Mouse (Mus musculus) forebrain, embryonic 15.5 days (tissue): Measurements from ENCODE around the gene Cct6b. TPM values are rescaled to one million over a fixed set of nuclear protein-coding genes. Genes with fewer than 3 reads are reported as not detected.

Source experiments
- ATAC-seq: fragments of 200-750 bp; cut with Nextera tagmentation; replicated peaks from 2 replicates; pipeline ENCODE4 v1.8.0; 2017; ENCODE audit warnings: mild to moderate bottlenecking, moderate TSS enrichment, moderate library complexity
- H3K27ac ChIP-seq: fragments of 300-500 bp; sonication (generic); replicated peaks from 2 replicates; pipeline ENCODE4 v1.5.1; 2015; ENCODE audit warnings: mild to moderate bottlenecking, inconsistent platforms
- H3K27me3 ChIP-seq: fragments of 300-500 bp; sonication (generic); 2 replicates; pipeline ENCODE4 v1.6.1; 2015; ENCODE audit warnings: inconsistent platforms
- H3K36me3 ChIP-seq: fragments of 300-500 bp; sonication (generic); 2 replicates; pipeline ENCODE4 v1.6.1; 2015; ENCODE audit warnings: mild to moderate bottlenecking, inconsistent platforms
- H3K4me1 ChIP-seq: fragments of 300-500 bp; sonication (generic); 2 replicates; pipeline ENCODE4 v1.6.1; 2015; ENCODE audit warnings: inconsistent platforms
- H3K4me2 ChIP-seq: fragments of 300-500 bp; sonication (generic); replicated peaks from 2 replicates; pipeline ENCODE4 v1.6.1; 2015; ENCODE audit warnings: mild to moderate bottlenecking, inconsistent platforms
- H3K4me3 ChIP-seq: fragments of 300-500 bp; sonication (generic); 2 replicates; pipeline ENCODE4 v1.5.1; 2015; ENCODE audit warnings: mild to moderate bottlenecking, inconsistent platforms
- H3K9ac ChIP-seq: fragments of 300-500 bp; sonication (generic); replicated peaks from 2 replicates; pipeline ENCODE4 v1.6.1; 2015; ENCODE audit warnings: mild to moderate bottlenecking, inconsistent platforms
- H3K9me3 ChIP-seq: fragments of 300-500 bp; sonication (generic); 2 replicates; pipeline ENCODE4 v1.6.1; 2016; ENCODE audit warnings: inconsistent platforms
- WGBS: fragments of 180-500 bp; shearing (Covaris S2); methylation state at CpG from one replicate; pipeline ENCODE4 v1.1.7; 2015; ENCODE audit warnings: mixed read lengths; 5-methylcytosine and 5-hydroxymethylcytosine counted together
- polyA plus RNA-seq: library from polyadenylated mRNA; unstranded; fragments of >200 nt; fragmentation: Nextera tagmentation; extraction: Ambion mirVana; gene quantifications from 2 replicates; pipeline ENCODE4 v1.2.1, GENCODE M21; 2015

Cct6b gene
- polyA plus RNA-seq, 1 experiment from 2014 or later = 0.28 TPM

DNA sequence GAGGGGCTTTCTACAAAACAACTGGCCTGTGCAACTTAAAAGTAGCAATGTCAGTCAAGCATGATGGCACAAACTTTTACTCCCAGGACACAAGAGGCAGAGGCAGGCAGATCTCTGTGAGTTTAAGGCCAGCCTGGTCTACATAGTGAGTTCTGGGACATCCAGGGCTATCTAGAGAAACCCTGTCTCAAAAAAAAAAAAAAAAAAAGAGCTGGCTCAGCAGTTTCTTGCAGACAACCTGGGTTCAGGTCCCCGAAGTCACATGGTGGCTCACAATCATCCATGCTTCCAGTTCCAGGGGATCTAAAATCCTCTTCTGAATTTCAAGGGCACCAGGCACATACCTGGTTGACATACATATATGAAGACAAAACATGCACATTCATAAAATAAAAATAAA is 8.2 kb downstream of the Cct6b start:
- no peaks in the 10 kb centered on the region for H3K9me3 ChIP-seq
- no peak for ATAC-seq
- H3K27ac ChIP-seq = no peak overlapping the region
- no peaks in the 10 kb centered on the region for H3K36me3 ChIP-seq
- no peaks in the 10 kb centered on the region for H3K27me3 ChIP-seq
- 90% methylated on average over 1 of the region's 1 CpGs for WGBS
- H3K9ac ChIP-seq = no peak overlapping the region
- no peak overlapping the region for H3K4me3 ChIP-seq
- H3K4me2 ChIP-seq = no peak overlapping the region
- no peaks in the 10 kb centered on the region for H3K4me1 ChIP-seq

DNA sequence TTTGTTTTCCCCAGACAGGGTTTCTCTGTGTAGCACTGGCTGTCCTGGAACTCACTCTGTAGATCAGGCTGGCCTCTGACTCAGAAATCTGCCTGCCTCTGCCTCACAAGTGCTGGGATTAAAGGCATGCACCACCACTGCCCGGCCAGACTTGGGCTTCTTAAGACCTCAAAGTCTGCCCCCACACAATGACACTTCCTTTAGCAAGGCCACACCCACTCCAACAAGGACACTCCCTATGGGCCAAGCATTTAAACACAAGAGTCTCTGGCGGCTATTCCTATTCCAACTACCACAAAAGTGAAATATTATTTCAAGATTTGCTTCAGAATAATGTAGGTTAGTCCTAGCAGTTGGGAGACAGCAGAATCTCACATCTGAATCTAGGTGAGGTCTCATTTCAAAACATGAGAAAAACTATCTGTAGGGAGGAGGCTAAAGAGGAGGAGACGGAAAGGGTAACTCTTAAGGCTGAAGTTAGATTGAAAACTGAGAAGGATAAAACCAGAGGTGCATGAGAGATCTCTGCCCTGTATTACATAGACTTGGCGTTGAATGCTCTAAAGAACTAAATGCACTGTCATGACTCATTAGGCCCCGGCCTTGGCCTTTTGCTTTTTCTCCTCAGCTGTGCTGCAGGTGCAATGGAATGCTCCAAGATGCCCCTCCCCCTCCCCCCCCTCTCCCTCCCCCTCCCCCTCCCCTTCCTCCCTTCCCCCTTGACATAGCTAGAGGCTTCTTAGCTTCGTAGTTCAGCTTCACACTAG is 11.6 kb downstream of the Cct6b start:
- no peak for ATAC-seq
- H3K4me3 ChIP-seq = no peak overlapping the region
- no peak overlapping the region for H3K9ac ChIP-seq
- 69% methylated on average over 6 of the region's 6 CpGs for WGBS
- no peaks in the 10 kb centered on the region for H3K27me3 ChIP-seq
- H3K9me3 ChIP-seq = no peaks in the 10 kb centered on the region
- no peak overlapping the region for H3K4me2 ChIP-seq
- no peak overlapping the region for H3K27ac ChIP-seq
- H3K4me1 ChIP-seq = no peaks in the 10 kb centered on the region
- no peaks in the 10 kb centered on the region for H3K36me3 ChIP-seq

DNA sequence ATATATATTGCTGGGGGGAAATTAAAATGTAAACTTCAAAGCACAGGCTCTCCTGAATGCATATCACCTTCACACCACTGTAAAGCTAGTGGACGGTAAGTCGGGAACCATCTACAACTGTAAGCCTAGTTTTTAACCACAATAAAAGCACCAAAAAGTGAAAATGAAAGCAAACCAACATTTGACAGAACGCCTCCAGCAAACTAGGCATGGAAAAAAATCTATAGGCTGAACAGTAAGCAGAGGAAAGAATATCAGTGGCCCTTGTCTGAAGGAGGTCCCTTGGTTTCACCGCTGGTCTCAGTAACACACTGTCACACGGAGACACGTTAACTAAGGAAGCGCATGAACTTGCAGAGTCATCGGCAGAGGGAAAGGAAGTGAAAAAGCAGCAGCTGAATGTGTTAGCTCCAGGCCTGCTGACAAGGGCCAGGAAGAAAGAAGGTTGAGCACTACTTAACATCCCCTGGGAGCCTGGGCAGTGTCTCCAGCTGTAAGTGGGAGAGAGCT is 17.2 kb downstream of the Cct6b start:
- Histone ChIP-seq H3K4me3 (no peak overlapping the region), H3K9ac (no peak overlapping the region), H3K27ac (no peak overlapping the region), H3K4me2 (no peak overlapping the region), H3K27me3 (no peaks in the 10 kb centered on the region), H3K9me3 (no peaks in the 10 kb centered on the region), H3K4me1 (no peaks in the 10 kb centered on the region), H3K36me3 (no peaks in the 10 kb centered on the region)
- 84% methylated on average over 8 of the region's 8 CpGs for WGBS
- no peak for ATAC-seq

DNA sequence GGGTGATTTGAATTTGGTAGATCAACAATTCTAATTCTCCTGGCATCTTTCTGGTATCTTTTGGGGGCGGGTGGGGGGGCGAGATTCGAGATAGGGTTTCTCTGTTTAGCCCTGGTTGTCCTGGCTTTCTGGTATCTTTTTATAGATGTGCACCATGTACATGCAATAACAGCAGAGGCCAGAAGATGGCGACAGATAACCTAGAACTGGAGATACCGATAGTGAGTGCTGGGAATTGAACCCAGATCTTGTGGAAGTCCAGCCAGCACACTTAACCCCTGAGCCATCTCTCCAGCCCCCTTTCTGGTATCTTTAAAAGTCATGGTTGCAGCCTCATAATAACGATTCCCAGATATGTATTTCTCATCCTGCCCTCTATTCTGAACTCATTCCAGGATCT is 18.0 kb downstream of the Cct6b start:
- WGBS = 33% methylated on average over 6 of the region's 6 CpGs
- H3K4me3 ChIP-seq = no peak overlapping the region
- H3K9me3 ChIP-seq = no peaks in the 10 kb centered on the region
- no peak overlapping the region for H3K27ac ChIP-seq
- H3K36me3 ChIP-seq = no peaks in the 10 kb centered on the region
- no peaks in the 10 kb centered on the region for H3K4me1 ChIP-seq
- ATAC-seq = no peak
- H3K4me2 ChIP-seq = no peak overlapping the region
- no peak overlapping the region for H3K9ac ChIP-seq
- no peaks in the 10 kb centered on the region for H3K27me3 ChIP-seq

DNA sequence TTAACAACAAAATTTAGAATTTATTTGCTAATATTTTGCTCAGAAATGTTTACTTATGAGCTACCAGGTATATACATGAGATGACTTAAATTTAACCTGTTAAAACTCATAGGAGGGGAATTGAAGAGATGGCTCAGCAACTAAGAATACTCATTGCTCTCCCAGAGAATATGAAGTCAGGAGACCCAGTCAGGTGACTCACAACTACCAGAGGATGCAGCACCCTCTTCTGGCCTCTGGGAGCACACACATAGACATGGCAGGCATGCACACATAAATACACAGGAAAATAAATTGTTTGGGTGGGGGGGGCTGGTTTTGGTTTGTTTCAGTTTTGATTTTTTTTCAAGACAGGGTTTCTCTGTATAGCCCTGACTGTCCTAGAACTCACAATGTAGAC is 25.1 kb downstream of the Cct6b start:
- no peak for ATAC-seq
- Histone ChIP-seq H3K4me3 (no peak overlapping the region), H3K9ac (no peak overlapping the region), H3K27me3 (no peaks in the 10 kb centered on the region), H3K4me1 (no peaks in the 10 kb centered on the region), H3K4me2 (no peak overlapping the region), H3K27ac (no peak overlapping the region), H3K36me3 (no peaks in the 10 kb centered on the region), H3K9me3 (no peaks in the 10 kb centered on the region)

DNA sequence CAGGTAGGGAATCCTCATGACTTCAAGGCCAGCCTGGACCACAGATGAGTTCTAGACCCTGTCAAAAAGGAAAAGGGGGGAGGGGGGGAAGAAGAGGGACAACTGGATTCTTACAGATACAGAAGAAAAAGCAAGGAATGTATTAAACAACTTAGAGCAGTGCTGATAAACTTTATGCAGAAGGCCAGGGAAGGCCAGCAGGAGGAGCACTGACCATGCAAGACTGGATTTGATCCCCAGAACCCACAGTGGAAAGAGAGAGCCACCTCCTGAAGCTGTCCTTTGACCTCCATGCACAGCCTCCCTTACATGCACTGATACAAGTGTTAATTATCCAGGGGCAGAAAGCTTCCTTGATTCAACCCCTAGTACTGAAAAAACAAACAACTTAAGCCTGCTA is 29.9 kb downstream of the Cct6b start:
- Histone ChIP-seq H3K9ac (no peak overlapping the region), H3K27me3 (no peaks in the 10 kb centered on the region), H3K36me3 (no peaks in the 10 kb centered on the region), H3K4me3 (no peak overlapping the region), H3K4me1 (no peaks in the 10 kb centered on the region), H3K27ac (no peak overlapping the region), H3K4me2 (no peak overlapping the region), H3K9me3 (no peaks in the 10 kb centered on the region)
- no peak for ATAC-seq

DNA sequence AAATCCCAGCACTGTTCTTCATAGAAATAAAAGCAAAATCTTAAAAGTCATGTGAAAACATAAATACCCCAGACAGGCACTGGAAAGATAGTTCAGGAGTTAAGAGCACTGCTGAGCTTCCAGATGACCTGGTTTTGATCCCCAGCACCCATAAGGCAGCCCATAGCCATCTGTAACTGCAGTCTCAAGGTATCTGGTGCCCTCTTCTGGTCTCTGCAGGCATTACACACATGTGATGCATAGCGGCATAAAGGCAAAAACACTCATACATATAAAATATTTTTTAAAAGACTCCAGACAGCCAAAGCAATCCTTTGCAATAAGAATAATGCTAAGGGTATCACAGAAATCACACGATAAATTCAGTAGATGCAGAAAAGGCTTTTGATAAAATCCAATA is 37.3 kb downstream of the Cct6b start:
- Histone ChIP-seq H3K4me1 (no peaks in the 10 kb centered on the region), H3K4me2 (no peak overlapping the region), H3K9ac (no peak overlapping the region), H3K36me3 (no peaks in the 10 kb centered on the region), H3K27ac (no peak overlapping the region), H3K9me3 (no peaks in the 10 kb centered on the region), H3K4me3 (no peak overlapping the region), H3K27me3 (no peaks in the 10 kb centered on the region)
- WGBS = 98% methylated on average over 2 of the region's 2 CpGs
- no peak for ATAC-seq

DNA sequence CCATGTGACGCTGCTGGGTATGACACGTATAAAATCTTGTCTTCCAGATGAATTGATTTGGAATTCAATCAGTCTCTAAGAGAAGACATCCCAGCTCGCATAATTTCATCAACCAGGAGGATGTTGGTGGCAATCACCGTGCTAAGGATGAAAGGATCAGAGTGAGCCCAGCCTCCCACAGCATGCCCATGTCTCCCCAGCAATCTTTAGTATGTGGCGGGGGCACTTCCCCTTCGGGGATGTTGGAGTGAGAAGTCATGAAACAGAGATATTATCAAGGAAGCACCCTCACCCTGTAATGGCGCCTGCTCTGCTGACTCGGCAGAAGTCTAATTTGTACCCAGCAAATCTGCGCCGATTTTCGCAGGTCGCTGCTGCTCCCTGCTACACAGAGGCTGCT is 44.8 kb downstream of the Cct6b start:
- no peak overlapping the region for H3K27ac ChIP-seq
- H3K9me3 ChIP-seq = no peaks in the 10 kb centered on the region
- no peaks in the 10 kb centered on the region for H3K36me3 ChIP-seq
- no peak overlapping the region for H3K4me3 ChIP-seq
- no peak overlapping the region for H3K9ac ChIP-seq
- H3K4me2 ChIP-seq = no peak overlapping the region
- 86% methylated on average over 12 of the region's 12 CpGs for WGBS
- ATAC-seq = no peak
- H3K4me1 ChIP-seq = no peaks in the 10 kb centered on the region
- H3K27me3 ChIP-seq = no peaks in the 10 kb centered on the region

DNA sequence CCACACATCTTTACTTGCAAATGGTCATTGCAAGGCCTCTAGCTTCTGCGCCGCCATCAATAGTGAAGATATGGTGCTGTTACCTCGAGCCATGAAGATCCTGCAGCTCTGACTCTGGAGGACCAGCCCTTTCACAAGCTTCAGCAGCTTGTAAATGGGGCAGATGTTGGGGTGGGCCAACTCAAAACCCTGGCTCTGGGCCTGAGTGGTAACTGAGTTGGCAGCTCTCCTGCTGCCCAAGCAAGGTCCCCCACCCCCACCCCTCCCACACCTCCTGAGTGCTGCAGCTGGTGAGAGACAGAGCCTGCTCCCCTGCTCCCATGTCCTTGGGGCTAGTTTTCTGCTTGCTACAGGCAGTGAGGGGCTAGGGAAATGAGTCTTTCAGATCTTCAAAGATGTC is 51.4 kb downstream of the Cct6b start:
- 83% methylated on average over 3 of the region's 3 CpGs for WGBS
- ATAC-seq = no peak
- H3K9me3 ChIP-seq = no peaks in the 10 kb centered on the region

DNA sequence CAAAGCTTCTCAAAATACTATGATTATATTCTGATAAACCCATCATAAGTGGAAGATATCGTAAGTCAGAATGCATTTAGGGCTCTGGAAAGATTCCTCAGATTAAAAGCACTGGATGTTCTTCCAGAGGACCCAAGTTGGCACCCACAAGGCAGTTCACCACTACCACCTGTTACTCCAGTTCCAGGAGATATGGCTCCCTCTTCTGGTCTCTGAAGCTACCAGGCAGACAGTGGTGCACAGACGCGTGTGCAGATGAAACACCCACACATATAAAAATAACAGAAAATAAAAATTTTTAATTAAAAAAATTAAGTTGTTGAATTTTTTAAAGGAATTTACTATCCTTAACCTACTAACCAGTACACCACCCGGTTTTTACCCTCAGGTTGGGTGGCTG is 55.2 kb downstream of the Cct6b start:
- 80% methylated on average over 4 of the region's 4 CpGs for WGBS
- Histone ChIP-seq H3K27me3 (no peaks in the 10 kb centered on the region), H3K9ac (no peak overlapping the region), H3K4me3 (no peak overlapping the region), H3K9me3 (no peaks in the 10 kb centered on the region), H3K36me3 (no peaks in the 10 kb centered on the region), H3K27ac (no peak overlapping the region), H3K4me1 (peaks cover 7% of the 10 kb centered on the region; the same call in 1 of the 2 replicates), H3K4me2 (no peak overlapping the region)
- no peak for ATAC-seq

More for the DNA sequence above, 51.4 kb downstream of the Cct6b start:
- Histone ChIP-seq H3K27me3 (no peaks in the 10 kb centered on the region), H3K27ac (no peak overlapping the region), H3K4me3 (no peak overlapping the region), H3K4me2 (no peak overlapping the region), H3K4me1 (peaks cover 7% of the 10 kb centered on the region; the same call in 1 of the 2 replicates), H3K9ac (no peak overlapping the region), H3K36me3 (no peaks in the 10 kb centered on the region)

DNA sequence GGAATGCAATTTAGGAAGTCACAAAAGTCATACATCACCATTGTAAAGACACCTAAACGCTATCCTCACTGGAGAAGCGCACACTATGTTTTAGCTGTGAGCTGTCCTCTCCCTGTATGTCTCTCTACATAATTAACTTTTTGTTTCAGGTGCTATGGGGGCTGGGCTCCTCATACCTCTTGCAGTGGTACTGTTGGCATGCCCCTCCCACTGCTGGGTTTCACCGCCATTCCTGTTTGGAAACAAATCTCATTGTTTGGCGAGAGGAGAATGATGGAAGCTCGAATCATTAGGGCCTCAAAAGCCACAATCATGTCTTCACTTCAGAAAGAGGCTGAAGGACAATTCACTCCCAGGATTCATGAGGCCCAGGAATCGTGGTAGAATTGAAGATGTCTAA is 59.0 kb downstream of the Cct6b start:
- Histone ChIP-seq H3K27me3 (no peaks in the 10 kb centered on the region), H3K9ac (no peak overlapping the region), H3K9me3 (no peaks in the 10 kb centered on the region), H3K36me3 (no peaks in the 10 kb centered on the region), H3K4me2 (no peak overlapping the region), H3K4me1 (no peaks in the 10 kb centered on the region), H3K4me3 (no peak overlapping the region), H3K27ac (no peak overlapping the region)
- WGBS = 66% methylated on average over 6 of the region's 6 CpGs
- no peak for ATAC-seq

DNA sequence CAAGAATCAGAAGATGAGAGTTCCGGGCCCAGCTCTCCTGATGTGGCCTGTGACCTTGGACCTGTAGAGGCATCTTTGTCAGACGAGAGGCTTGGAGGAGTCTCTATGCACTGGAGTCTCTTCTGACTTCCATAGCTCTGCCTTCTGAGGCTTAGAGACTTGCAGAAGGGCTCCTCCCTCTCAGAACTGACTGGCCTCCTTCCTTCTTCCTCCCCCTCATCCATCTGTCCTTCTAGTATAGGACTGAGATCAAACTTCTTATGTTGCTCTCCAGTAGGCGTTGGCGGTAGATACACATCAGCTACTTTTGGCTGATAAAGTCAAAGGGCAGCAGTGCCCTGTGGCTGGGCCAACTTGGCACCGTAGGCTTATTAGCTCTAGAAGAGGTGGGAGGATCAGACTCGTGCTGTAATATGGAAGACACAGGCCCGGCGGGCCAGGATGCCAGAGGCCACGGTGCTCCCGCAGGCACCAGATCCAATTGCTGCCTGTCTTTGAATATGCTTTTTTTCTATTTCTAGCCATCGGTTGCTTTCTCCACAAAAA is 64.2 kb downstream of the Cct6b start:
- Histone ChIP-seq H3K4me3 (no peak overlapping the region), H3K4me2 (no peak overlapping the region), H3K27me3 (no peaks in the 10 kb centered on the region), H3K36me3 (no peaks in the 10 kb centered on the region), H3K4me1 (no peaks in the 10 kb centered on the region), H3K27ac (no peak overlapping the region), H3K9me3 (no peaks in the 10 kb centered on the region), H3K9ac (no peak overlapping the region)
- ATAC-seq = no peak
- WGBS = 85% methylated on average over 11 of the region's 11 CpGs

DNA sequence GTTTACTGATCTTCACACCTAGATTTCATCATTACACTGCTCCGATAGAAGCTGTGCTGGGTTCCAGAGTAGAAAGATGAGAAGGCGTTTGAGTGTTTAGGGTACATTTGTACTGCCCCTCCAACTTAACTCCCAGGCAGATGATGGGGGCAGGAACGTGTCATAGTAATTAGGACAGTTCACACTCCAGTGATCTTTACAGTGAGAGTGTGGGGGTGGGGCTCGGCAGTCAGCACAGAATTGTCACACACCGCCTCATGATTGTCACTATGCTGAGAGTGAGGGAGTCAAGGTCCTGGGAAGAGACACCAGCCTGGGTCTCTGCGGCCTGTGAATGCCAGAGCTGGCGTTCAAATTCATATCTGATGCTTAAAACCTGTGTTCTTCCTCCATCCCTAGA is 68.2 kb downstream of the Cct6b start:
- Histone ChIP-seq H3K9me3 (no peaks in the 10 kb centered on the region), H3K4me1 (peaks cover 6% of the 10 kb centered on the region; the same call in 1 of the 2 replicates), H3K36me3 (no peaks in the 10 kb centered on the region), H3K9ac (no peak overlapping the region), H3K4me2 (no peak overlapping the region), H3K27ac (no peak overlapping the region), H3K4me3 (no peak overlapping the region), H3K27me3 (no peaks in the 10 kb centered on the region)
- WGBS = 49% methylated on average over 7 of the region's 7 CpGs
- no peak for ATAC-seq
